Mouse (Mus musculus): ENCODE data around the gene Plcl1.

- TF ChIP-seq CTCF (IDR thresholded peaks at IDR 0.05; ENCODE audit: low read depth, low read length) (no peak), GATA1 (IDR thresholded peaks at IDR 0.05; ENCODE audit: borderline replicate concordance, low read length) (no peak), TAL1 (conservative IDR thresholded peaks at IDR 0.05; ENCODE audit: low read depth, low read length) (no peak), POLR2AphosphoS5 (IDR thresholded peaks at IDR 0.05; ENCODE audit: insufficient replicate concordance, low read depth, low read length) (no peak), GATA2 (IDR thresholded peaks at IDR 0.05; ENCODE audit: borderline replicate concordance, low read depth, low read length) (no peak)
Measured at GRCm38 (mm10) chr1:55700016-55700415, 294.3 kb downstream of the Plcl1 start.
